Mouse (Mus musculus): ENCODE data around the gene Sbf1.
A peak's percentile ranks its signal among the peaks of the same experiment; 100 is the strongest.

Gene Sbf1

GRCm38 (mm10) chr15:89321264-89321663, 6.2 kb upstream of the Sbf1 start:
- DNase-seq (ENCODE audit: low read depth): no peak

- no peak for DNase-seq (ENCODE audit: low read depth)
These were observed 1.0 kb upstream of the Sbf1 start for GRCm38 (mm10) chr15:89316146-89316545.

- DNase-seq (ENCODE audit: low read depth): no peak
These were observed 461 bp downstream of the Sbf1 start for GRCm38 (mm10) chr15:89314511-89315189.

GRCm38 (mm10) chr15:89314107-89314506, 1.0 kb downstream of the Sbf1 start:
- DNase-seq (ENCODE audit: low read depth): no peak

GRCm38 (mm10) chr15:89313359-89313758, 1.8 kb downstream of the Sbf1 start:
- no peak for DNase-seq (ENCODE audit: low read depth)

- DNase-seq (ENCODE audit: low read depth): no peak
These were observed 5.1 kb downstream of the Sbf1 start for GRCm38 (mm10) chr15:89309962-89310498.

GRCm38 (mm10) chr15:89308406-89309139, 6.5 kb downstream of the Sbf1 start:
- DNase-seq (ENCODE audit: low read depth): no peak

- DNase-seq (ENCODE audit: low read depth): no peak
These were observed 7.7 kb downstream of the Sbf1 start for GRCm38 (mm10) chr15:89307461-89307860.

GRCm38 (mm10) chr15:89305966-89306365, 9.1 kb downstream of the Sbf1 start:
- DNase-seq (ENCODE audit: low read depth): no peak

- DNase-seq (ENCODE audit: low read depth): no peak
These were observed 14.5 kb downstream of the Sbf1 start for GRCm38 (mm10) chr15:89300600-89300999.

GRCm38 (mm10) chr15:89300180-89300579, 14.9 kb downstream of the Sbf1 start:
- DNase-seq (ENCODE audit: low read depth): no peak

- no peak for DNase-seq (ENCODE audit: low read depth)
These were observed 17.4 kb downstream of the Sbf1 start for GRCm38 (mm10) chr15:89297695-89298094.

GRCm38 (mm10) chr15:89296465-89296864, 18.6 kb downstream of the Sbf1 start:
- no peak for DNase-seq (ENCODE audit: low read depth)

- no peak for DNase-seq (ENCODE audit: low read depth)
These were observed 19.4 kb downstream of the Sbf1 start for GRCm38 (mm10) chr15:89295580-89296165.

- DNase-seq (ENCODE audit: low read depth): no peak
These were observed 21.3 kb downstream of the Sbf1 start for GRCm38 (mm10) chr15:89293778-89294177.

GRCm38 (mm10) chr15:89292795-89293194, 22.3 kb downstream of the Sbf1 start:
- no peak for DNase-seq (ENCODE audit: low read depth)

- DNase-seq (ENCODE audit: low read depth): peak; percentile 64
These were observed 23.6 kb downstream of the Sbf1 start for GRCm38 (mm10) chr15:89291521-89291920.

GRCm38 (mm10) chr15:89289455-89289854, 25.7 kb downstream of the Sbf1 start:
- no peak for DNase-seq (ENCODE audit: low read depth)

GRCm38 (mm10) chr15:89288227-89288767, 26.8 kb downstream of the Sbf1 start:
- DNase-seq (ENCODE audit: low read depth): no peak

GRCm38 (mm10) chr15:89286582-89286981, 28.5 kb downstream of the Sbf1 start:
- DNase-seq (ENCODE audit: low read depth): no peak

GRCm38 (mm10) chr15:89286114-89286513, 29.0 kb downstream of the Sbf1 start:
- DNase-seq (ENCODE audit: low read depth): no peak

GRCm38 (mm10) chr15:89285478-89285877, 29.6 kb downstream of the Sbf1 start:
- DNase-seq (ENCODE audit: low read depth): peak; percentile 67

GRCm38 (mm10) chr15:89285004-89285403, 30.1 kb downstream of the Sbf1 start:
- DNase-seq (ENCODE audit: low read depth): peak; percentile 66

Data from c-Kit-positive CD71-positive TER-119-negative erythroid progenitor cells, embryonic 14.5 days (primary cell).